Mouse (Mus musculus) activated CD4-positive, CD25-positive, alpha-beta regulatory T cell, adult 9 weeks (primary cell): ENCODE data around the gene Mafg. TPM values are rescaled to one million over a fixed set of nuclear protein-coding genes. Genes with fewer than 3 reads are reported as not detected.

Experiments
- polyA plus RNA-seq: library from polyadenylated mRNA; unstranded; fragments of 100-300 nt; shearing (Covaris generic); gene quantifications from one replicate; pipeline ENCODE4 v1.2.1, GENCODE M21; 2017

Mafg gene
- 11.0 TPM for polyA plus RNA-seq

DNA sequence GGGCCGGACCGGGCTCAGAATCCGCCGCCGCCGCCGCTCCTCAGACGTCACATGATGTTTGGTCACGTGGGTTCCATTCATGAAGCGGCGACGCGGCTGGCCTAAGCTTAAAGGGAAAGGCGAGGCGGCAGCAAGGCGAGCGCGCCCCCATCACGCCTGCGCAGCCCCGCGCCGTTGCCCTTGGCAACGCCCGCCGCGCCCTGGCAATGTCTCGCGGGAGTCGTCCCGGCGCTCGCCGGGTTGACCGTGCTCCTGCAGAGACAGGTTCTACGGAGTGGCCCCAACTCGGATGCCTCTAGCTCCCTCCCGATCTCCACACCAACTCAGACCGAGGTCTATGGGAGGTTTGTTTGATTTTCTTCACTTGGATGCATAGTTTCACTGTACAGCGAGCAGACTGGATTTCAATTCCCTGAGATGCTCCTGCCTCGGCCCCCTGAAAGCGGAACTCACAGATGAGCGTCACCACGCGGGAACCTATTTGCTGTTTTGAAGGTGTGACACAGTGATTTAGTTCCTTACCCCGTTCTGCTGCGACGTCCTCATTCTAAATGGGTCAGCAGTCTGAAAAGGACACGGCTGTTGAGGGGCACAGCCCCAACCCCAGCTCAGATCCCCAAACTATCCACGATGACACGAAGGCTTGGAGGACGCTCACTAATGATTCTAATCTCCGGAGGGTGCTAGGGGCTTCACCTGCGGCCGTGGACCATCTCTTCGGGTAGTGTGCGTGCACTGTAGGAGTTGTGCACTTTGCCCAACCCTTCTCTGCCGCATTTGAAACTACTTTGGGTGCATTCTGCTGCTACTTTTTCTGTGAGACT lies at the start of gene Mafg:
TSS of gene Mafg (minus strand) at position 81 of the 824 bp plus-strand sequence.

DNA sequence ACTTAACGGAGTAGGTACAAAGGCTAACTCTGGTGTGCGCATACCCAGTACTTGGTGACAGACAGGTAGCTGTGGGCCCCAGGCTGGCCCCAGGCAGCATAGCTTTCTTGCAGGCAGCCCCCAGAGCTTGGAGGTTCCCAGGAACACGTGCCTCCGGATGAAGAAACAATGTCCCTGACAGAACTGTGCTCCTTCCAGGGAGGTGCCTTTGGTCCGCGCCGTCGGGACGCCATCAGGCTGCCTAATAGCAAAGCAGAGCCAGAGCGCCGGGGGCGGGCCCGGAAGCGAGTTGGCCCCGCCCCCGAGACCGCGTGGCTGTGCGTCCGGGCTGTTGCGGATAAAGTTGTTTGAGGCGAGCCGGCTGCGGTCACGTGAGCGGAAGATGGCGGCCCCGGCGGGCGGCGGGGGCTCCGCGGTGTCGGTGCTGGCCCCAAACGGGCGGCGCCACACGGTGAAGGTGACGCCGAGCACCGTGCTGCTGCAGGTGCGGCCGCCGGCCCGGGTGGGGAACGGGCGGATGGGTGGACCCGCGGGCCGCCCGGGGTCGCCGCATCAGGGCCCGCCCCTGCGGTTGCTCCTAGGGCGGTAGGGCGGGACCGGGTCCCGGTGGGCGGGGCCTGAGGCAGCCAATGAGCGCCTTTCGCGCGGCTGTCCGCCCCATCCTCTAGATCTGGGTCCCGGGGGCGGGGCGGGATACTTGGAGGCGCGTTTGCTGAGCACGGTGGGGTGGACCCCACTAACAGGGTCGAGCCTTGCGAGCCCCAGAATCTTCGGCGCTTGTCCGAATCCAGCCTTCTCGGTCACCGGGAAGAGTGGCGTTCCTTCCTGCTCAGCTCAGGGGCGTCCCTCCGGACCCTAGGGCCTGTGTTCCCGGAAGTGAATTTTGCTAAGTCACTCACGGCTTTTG lies 39.5 kb upstream of the Mafg start, which contains the start of gene Aspscr1:
TSS of gene Aspscr1 (plus strand) at position 287 of the 907 bp plus-strand sequence.

DNA sequence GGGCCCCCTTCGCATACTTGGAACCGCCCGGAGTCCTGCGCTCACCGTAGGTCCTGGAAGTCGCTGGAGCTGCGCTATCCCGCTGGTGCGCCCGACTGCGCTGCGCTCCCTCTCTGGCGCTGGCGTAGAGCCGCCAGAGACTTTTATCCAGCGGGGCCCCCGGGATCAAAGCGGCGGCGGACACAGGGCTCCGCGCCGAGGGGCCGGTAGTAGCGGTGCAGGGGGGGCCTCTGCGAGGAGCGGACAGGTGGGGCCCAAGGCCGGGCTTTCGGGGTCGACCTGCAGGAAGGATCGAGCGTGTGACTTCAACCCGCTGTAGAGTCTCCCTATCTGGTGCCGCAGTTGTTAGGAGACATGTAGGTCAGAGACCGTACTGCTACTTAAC lies 27.7 kb upstream of the Mafg start, which contains the start of gene Notum:
TSS of gene Notum (minus strand) at position 100 of the 385 bp plus-strand sequence.

DNA sequence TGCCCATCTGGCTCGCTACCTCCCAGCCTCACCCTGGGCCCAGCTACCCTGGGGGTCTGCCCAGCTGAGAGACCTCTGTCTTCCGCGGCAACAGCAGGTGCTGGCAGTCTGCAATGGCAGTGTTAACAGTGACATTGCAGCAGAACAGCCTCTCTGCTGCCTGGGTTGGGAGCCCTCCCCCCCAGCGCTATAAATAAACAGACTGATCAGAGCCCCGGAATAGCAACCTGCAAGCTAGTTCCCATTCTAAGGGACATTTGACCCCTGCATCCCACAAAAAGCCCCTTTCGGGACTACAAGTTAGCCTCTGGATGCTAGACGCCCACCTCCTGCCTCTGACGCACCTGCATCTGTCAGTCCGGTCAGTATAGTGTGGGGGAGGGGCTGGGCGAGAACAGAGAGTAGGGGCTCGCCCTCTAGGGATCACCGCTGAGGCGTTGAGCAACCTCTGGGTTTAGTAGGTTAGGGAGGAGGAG lies 14.6 kb upstream of the Mafg start, which contains the start of gene Myadml2:
TSS of gene Myadml2 (minus strand) at position 158 of the 476 bp plus-strand sequence.

DNA sequence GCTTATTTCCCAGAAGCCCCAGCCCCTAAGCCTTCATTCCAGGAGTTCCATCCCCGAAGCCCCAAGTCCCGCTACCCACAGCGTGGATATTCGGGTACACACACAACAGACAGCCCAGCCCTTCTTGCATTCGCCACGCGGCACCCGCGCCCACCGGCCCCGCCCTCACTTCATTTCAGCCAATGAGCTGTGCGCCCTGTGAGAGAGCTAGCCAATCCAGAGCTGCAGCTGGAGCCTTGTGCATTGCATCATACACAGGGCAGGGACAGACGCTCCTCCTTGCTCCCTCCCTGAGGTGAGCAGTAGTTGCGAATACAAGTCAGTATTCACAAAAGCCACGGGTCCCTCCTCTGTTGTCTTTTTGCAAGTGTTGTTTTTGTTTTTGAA lies 10.2 kb upstream of the Mafg start, which contains the start of gene Pycr1:
TSS of gene Pycr1 (minus strand) at position 169 of the 387 bp plus-strand sequence.

DNA sequence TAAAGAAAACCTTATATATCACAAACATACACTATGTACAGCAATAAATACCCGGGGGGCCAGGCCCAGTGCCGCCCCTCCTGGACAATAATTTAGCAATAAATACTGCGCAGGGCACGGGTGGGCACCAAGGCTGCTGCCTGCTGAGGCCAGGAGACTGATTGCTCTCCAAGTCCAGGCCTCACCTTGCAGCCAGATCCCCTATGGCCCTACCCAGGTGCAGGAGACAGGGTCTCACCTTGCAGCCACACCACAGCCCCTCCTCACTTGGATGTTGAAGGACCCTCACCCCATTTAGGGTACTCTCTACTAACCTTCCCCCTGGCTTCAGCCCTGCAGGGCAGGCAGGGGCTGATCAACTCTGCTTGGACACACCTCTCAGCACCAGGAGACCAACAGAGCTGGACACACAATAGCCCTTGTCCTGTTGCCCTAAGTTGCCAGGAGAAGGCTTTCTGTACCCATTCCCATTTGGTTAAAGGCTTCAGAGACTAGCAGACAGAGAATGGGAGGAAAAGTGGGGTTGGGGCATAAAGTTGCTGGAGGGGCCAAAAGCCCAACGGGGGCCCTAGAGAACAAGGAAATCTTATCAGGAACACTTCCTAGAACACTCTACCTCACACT lies 8.1 kb downstream of the Mafg start, which contains the start of gene Sirt7:
TSS of gene Sirt7 (minus strand) at position 89 of the 624 bp plus-strand sequence.

DNA sequence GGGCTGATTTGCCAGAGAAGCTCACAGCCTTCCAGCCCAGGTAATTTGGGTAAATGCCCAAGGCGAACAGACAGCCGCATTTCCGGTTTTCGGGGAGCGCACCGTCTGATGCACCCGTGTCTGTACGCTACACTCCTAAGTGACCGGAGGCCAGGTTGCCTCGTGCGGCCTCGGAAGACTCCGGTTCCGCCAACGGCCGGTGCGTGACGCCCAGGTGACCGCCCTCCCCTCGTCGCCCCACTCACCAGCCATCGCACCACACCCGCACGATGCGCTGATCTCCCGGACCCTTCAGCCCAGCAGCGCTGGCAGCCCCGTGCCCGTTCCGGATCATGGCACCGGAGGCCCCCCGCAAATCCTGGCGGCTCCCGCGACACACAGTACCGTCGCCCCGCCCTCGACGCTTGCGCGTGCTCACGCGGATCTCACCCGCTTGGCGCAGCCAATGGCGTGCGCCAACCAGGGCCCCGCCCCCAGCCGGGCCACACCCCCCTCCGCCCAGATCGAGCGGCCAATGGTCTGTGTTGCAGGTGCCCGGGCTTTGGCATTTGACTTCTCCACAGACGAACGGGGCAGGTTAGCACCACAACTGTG lies 15.8 kb downstream of the Mafg start, which contains the start of gene Pcyt2:
TSS of gene Pcyt2 (minus strand) at position 418 of the 594 bp plus-strand sequence.

DNA sequence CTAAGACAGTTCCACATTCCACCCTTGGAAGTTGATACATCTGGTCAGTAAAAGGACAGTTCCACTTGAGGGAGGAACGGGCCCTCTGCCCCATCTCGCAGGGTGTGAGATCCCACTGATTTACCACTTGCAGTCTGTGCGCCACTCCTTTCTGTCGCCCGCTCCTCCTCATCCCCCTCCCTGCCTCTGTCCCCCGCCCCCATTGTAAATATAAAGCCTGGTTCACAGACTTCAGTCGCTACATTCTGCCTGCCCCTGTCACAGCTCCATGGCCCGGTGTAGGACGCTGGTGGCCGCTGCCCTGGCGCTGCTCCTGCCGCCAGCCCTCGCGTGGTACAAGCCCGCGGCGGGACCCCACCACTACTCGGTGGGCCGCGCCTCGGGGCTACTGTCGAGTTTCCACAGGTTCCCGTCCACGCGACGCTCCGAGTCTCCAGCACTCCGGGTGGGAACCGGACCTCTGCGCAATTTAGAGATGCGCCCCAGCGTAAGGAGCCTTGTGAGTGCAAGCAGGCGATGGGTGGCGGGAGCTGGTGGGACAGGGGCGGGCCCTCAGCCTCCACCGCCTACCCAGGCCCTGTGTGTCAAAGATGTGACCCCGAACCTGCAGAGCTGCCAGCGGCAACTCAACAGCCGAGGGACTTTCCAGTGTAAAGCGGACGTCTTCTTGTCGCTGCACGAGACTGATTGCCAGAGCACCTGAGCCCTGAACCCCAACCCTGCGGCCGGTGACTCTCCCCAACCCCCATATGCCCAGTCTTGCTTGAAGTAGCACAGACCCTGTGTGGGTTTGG lies 25.0 kb downstream of the Mafg start, which contains the start of gene Npb:
TSS of gene Npb (plus strand) at position 237 of the 794 bp plus-strand sequence.

DNA sequence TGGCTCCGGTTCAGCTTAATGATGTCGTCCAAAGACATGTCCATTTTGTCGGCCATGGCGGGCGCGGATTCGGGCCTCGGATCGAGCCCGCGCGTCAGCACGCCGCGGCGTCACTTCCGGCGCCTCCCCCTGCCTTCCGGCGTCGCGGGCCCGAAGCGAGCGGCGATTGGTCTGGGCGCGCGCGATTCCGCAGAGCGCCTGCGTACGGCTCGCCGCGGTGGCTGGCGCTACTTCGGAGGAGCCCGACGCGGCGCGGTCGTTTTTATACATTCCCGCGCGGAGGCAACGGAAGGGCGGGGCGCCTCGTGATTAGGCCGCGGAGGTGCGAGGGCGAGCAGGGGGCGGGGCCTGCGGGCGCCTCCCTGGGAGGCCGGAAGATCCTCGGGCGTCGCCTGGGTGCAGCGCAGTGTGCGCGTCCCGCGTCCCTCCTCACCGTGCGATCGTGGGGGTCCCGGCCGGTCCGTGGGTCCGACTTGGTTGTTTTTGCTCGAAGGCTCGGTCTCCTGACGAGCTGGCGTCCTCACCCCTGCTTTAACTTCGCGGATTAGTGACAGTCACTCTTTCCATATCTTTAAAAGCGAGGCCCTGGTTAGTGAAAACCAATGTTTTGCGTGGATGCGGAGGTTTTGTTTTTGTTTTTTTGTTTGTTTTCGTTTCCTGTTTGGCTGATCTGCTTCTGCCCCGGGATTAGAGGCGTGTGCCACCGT lies 35.0 kb downstream of the Mafg start, which contains the start of the genes Alyref and Anapc11:
TSS of gene Alyref (minus strand) at position 83 of the 707 bp plus-strand sequence.
TSS of gene Anapc11 (plus strand) at position 139 of the 707 bp plus-strand sequence.

DNA sequence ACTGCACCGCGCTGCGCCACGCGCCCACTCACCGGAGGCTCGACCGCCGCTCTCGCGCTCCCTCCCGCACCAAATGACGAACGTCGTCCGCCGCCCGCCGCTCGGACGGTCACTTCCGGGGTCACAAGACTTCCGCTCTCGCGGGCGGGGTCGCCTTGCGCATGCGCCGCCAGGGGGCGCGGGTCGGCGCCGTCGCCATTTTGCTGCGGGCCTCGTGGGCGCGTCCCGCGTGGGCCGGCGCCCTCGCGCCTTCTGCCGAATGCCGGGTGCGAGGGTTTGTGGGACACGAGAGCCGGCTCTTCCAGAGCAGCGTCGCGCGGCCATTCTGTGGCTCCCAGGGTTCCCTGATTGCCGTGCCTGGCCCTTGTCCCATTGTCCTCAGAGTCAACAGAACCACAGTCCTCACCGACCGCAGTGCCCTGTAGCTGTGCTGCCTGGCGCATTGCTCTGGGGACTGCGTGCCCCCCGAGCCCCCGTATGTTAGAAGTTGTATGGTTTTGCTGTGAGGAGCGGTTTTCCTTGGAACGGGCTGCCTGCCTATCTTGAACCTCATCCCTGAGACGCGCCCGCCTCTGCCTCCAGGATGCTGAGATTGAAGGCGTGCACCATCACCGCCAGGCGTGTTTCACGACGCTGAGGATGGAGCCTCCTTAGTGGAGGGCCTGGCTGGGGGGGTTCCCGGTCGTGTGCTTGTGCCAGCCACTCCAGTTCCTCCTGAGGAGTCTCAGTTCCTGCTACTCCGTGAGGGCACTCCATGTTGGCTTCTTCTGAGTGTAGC lies 51.7 kb downstream of the Mafg start, which contains the start of gene Arhgdia:
TSS of gene Arhgdia (minus strand) at position 135 of the 778 bp plus-strand sequence.

Other genes with a start within 250 kb of the Mafg start
- gene Nploc4, start 195.9 kb downstream of the Mafg start, polyA plus RNA-seq: 10.3 TPM
- gene Tspan10, start 191.0 kb downstream of the Mafg start, polyA plus RNA-seq: not detected
- gene Pde6g, start 180.1 kb downstream of the Mafg start, polyA plus RNA-seq: 0.45 TPM
- 11.6 TPM for gene Oxld1, start 175.5 kb downstream of the Mafg start, polyA plus RNA-seq
- gene Ccdc137, start 175.5 kb downstream of the Mafg start, polyA plus RNA-seq: 51.9 TPM
- 36.2 TPM for gene Arl16, start 166.0 kb downstream of the Mafg start, polyA plus RNA-seq
- gene Mrpl12, start 149.0 kb downstream of the Mafg start, polyA plus RNA-seq: 82.5 TPM
- gene Slc25a10, start 141.8 kb downstream of the Mafg start, polyA plus RNA-seq: 8.4 TPM
- gene Gcgr, start 102.9 kb downstream of the Mafg start, polyA plus RNA-seq: not detected
- 101 TPM for gene Mcrip1, start 83.9 kb downstream of the Mafg start, polyA plus RNA-seq
- gene Ppp1r27, start 82.5 kb downstream of the Mafg start, polyA plus RNA-seq: not detected
- gene P4hb, start 60.3 kb downstream of the Mafg start, polyA plus RNA-seq: 240 TPM
- gene Arhgdia, start 52.0 kb downstream of the Mafg start, polyA plus RNA-seq: 868 TPM
- 6.0 TPM for gene Alyref, start 35.2 kb downstream of the Mafg start, polyA plus RNA-seq
- 135 TPM for gene Anapc11, start 35.2 kb downstream of the Mafg start, polyA plus RNA-seq
- gene Npb, start 25.1 kb downstream of the Mafg start, polyA plus RNA-seq: 0.55 TPM
- 156 TPM for gene Pcyt2, start 15.7 kb downstream of the Mafg start, polyA plus RNA-seq
- gene Sirt7, start 8.4 kb downstream of the Mafg start, polyA plus RNA-seq: 199 TPM
- 0.64 TPM for gene Pycr1, start 10.2 kb upstream of the Mafg start, polyA plus RNA-seq
- gene Myadml2, start 14.6 kb upstream of the Mafg start, polyA plus RNA-seq: not detected
- gene Notum, start 27.6 kb upstream of the Mafg start, polyA plus RNA-seq: not detected
- 132 TPM for gene Aspscr1, start 39.4 kb upstream of the Mafg start, polyA plus RNA-seq
- 117 TPM for gene Cenpx, start 80.1 kb upstream of the Mafg start, polyA plus RNA-seq
- 70.9 TPM for gene Lrrc45, start 80.3 kb upstream of the Mafg start, polyA plus RNA-seq
- gene Rac3, start 87.9 kb upstream of the Mafg start, polyA plus RNA-seq: not detected
- 19.4 TPM for gene Dcxr, start 93.7 kb upstream of the Mafg start, polyA plus RNA-seq
- gene Cbr2, start 98.5 kb upstream of the Mafg start, polyA plus RNA-seq: not detected
- gene Hmga1b, start 129.2 kb upstream of the Mafg start, polyA plus RNA-seq: 1.3 TPM
- gene Rfng, start 150.6 kb upstream of the Mafg start, polyA plus RNA-seq: 2.7 TPM
- gene Gps1, start 150.7 kb upstream of the Mafg start, polyA plus RNA-seq: 152 TPM
- 70.6 TPM for gene Dus1l, start 162.8 kb upstream of the Mafg start, polyA plus RNA-seq
- 68.8 TPM for gene Fasn, start 190.9 kb upstream of the Mafg start, polyA plus RNA-seq